Comparison of ENCODE assay signal across 29 mouse cellular contexts in genomic region chr6:13592729-13593345, GRCm38 (mm10). TPM values are rescaled to one million over a fixed set of nuclear protein-coding genes. Genes with fewer than 3 reads are reported as not detected.
DNase-seq lines count a peak whose midpoint lies in the region; ATAC-seq and TF ChIP-seq lines count a peak whose summit lies in the region.
"Had no signal": no experiment of that assay in that cellular context is flagged by ENCODE, and none has a peak within 500 bp of the region (broad histone marks: within the 10 kb centered on the region; RNA-seq: fewer than 3 reads in every experiment).

No protein-coding gene starts in this region.

- H3K27me3 ChIP-seq in liver, embryonic 14.5 days (ENCODE audit: control insufficient read depth, insufficient read depth, low read length) = no peaks in the 10 kb centered on the region
- H3K27me3 ChIP-seq in liver, embryonic 11.5 days (replicated peaks; ENCODE audit: control insufficient read depth, insufficient read depth, low read length) = no peaks in the 10 kb centered on the region
- no peaks in the 10 kb centered on the region for H3K27me3 ChIP-seq in embryonic facial prominence, embryonic 10.5 days (replicated peaks; ENCODE audit: low read depth, poor library complexity, severe bottlenecking)
- no peaks in the 10 kb centered on the region for H3K27me3 ChIP-seq in limb, embryonic 10.5 days (ENCODE audit: low read depth, poor library complexity, severe bottlenecking)
- H3K27me3 ChIP-seq in kidney, adult 2 months (replicated peaks; ENCODE audit: control insufficient read depth, insufficient read depth, low read length) = no peaks in the 10 kb centered on the region
- H3K27me3 ChIP-seq: forebrain, embryonic 15.5 days; heart, embryonic 13.5 days; intestine, embryonic 15.5 days; megakaryocyte, embryonic 14.5 days; midbrain, embryonic 13.5 days; neural tube, embryonic 13.5 days had no signal

- intact Hi-C loops in heart, postnatal 25 days (cut with DNase I) = no loop called here
- intact Hi-C loops in left cerebral cortex, postnatal 14 days (cut with DNase I) = no loop called here

- TF ChIP-seq CTCF in liver, embryonic 14.5 days (IDR thresholded peaks at IDR 0.05; ENCODE audit: low read depth) = no peak
- no peak for TF ChIP-seq CTCF in kidney, adult 2 months (conservative IDR thresholded peaks at IDR 0.05; ENCODE audit: insufficient read depth, insufficient read length, low read depth, low read length)

- WGBS in liver, embryonic 14.5 days (ENCODE audit: insufficient replicate concordance) = 47% methylated on average over 4 of the region's 4 CpGs
- WGBS in liver, embryonic 11.5 days = 58% methylated on average over 4 of the region's 4 CpGs
- 41% methylated on average over 4 of the region's 4 CpGs for WGBS in embryonic facial prominence, embryonic 10.5 days
- 29% methylated on average over 4 of the region's 4 CpGs for WGBS in limb, embryonic 10.5 days
- 87% methylated on average over 4 of the region's 4 CpGs for WGBS in kidney, adult 2 months

- ATAC-seq in liver, embryonic 14.5 days (ENCODE audit: insufficient read depth) = no peak; the same call in 1 of the 2 replicates
- no peak; the same call in 1 of the 2 replicates for ATAC-seq in liver, embryonic 11.5 days (replicated peaks; ENCODE audit: low FRiP score)
- ATAC-seq: activated CD4-positive, CD25-positive, alpha-beta regulatory T cell, adult 4 months; forebrain, embryonic 15.5 days; hindbrain, embryonic 16.5 days; intestine, embryonic 15.5 days; liver, postnatal 0 days; midbrain, embryonic 13.5 days had no signal

- DNase-seq in liver, embryonic 14.5 days (ENCODE audit: low read depth in 3 of 3, low spot score in 3 of 3) = no peak
- DNase-seq in liver, embryonic 11.5 days (ENCODE audit: low spot score) = no peak
- DNase-seq in embryonic facial prominence, embryonic 10.5 days (ENCODE audit: low spot score) = peak; percentile 16
- no peak for DNase-seq in limb, embryonic 10.5 days (ENCODE audit: low spot score)
- no peak for DNase-seq in kidney, adult 2 months
- no peak for DNase-seq in ovary, adult 18-20 months (ENCODE audit: low spot score)
- no peak for DNase-seq in heart, postnatal 25 days (ENCODE audit: low spot score)
- DNase-seq in left cerebral cortex, postnatal 14 days (ENCODE audit: low spot score in 2 of 2) = no peak
- DNase-seq: adrenal gland, adult 8-10 months; cerebellum, adult 8-10 months; cerebellum, postnatal 25 days; heart, postnatal 10 days; kidney, adult 9 months; kidney, postnatal 14 days; left cerebral cortex, postnatal 4 days; liver, postnatal 0 days; lung, postnatal 36 days; right cerebral cortex, postnatal 25 days; thymus, postnatal 14 days had no signal

- TF ChIP-seq EP300 in liver, embryonic 14.5 days (IDR thresholded peaks at IDR 0.05; ENCODE audit: low read depth) = 0 out of 2 replicates have a peak, but pooled peaks have one; percentile 16

- no peak overlapping the region for H3K27ac ChIP-seq in liver, embryonic 14.5 days
- H3K27ac ChIP-seq in liver, embryonic 11.5 days (ENCODE audit: low read depth, low read length) = no peak overlapping the region
- no peak overlapping the region for H3K27ac ChIP-seq in embryonic facial prominence, embryonic 10.5 days (replicated peaks)
- peak overlapping the region; percentile 39 for H3K27ac ChIP-seq in limb, embryonic 10.5 days
- no peak overlapping the region for H3K27ac ChIP-seq in kidney, adult 2 months (ENCODE audit: insufficient read depth, low read depth, low read length)
- H3K27ac ChIP-seq: forebrain, embryonic 10.5 days; forebrain, embryonic 15.5 days; heart, embryonic 13.5 days; intestine, embryonic 15.5 days; left cerebral cortex, adult 2 months; midbrain, embryonic 13.5 days; neural tube, embryonic 13.5 days had no signal

- H3K9me3 ChIP-seq in liver, embryonic 14.5 days (ENCODE audit: control insufficient read depth, low read length) = no peaks in the 10 kb centered on the region
- H3K9me3 ChIP-seq in liver, embryonic 11.5 days (ENCODE audit: control insufficient read depth, low read length) = no peaks in the 10 kb centered on the region
- H3K9me3 ChIP-seq in embryonic facial prominence, embryonic 10.5 days = 0 out of 2 replicates have a peak, but pooled peaks cover 3% of the 10 kb centered on the region
- no peaks in the 10 kb centered on the region for H3K9me3 ChIP-seq in limb, embryonic 10.5 days (replicated peaks)
- H3K9me3 ChIP-seq: forebrain, embryonic 10.5 days; forebrain, embryonic 15.5 days; heart, embryonic 13.5 days; intestine, embryonic 15.5 days; megakaryocyte, embryonic 14.5 days; midbrain, embryonic 13.5 days; neural tube, embryonic 13.5 days had no signal

- H3K4me3 ChIP-seq in liver, embryonic 14.5 days (ENCODE audit: insufficient read depth in 1 of 2, low read depth in 2 of 2, low read length in 2 of 2) = no peak overlapping the region
- H3K4me3 ChIP-seq in liver, embryonic 11.5 days (ENCODE audit: low read depth, low read length) = no peak overlapping the region
- no peak overlapping the region for H3K4me3 ChIP-seq in embryonic facial prominence, embryonic 10.5 days
- no peak overlapping the region for H3K4me3 ChIP-seq in limb, embryonic 10.5 days
- H3K4me3 ChIP-seq in kidney, adult 2 months (ENCODE audit: insufficient read depth, low read depth, low read length) = no peak overlapping the region
- H3K4me3 ChIP-seq: forebrain, embryonic 10.5 days; forebrain, embryonic 15.5 days; heart, embryonic 13.5 days; intestine, embryonic 15.5 days; left cerebral cortex, adult 2 months; megakaryocyte, embryonic 14.5 days; midbrain, embryonic 13.5 days; neural tube, embryonic 13.5 days had no signal

- H3K4me1 ChIP-seq in liver, embryonic 14.5 days (replicated peaks; ENCODE audit: control insufficient read depth in 2 of 2, insufficient read depth in 2 of 2, low read length in 1 of 2) = 0 out of 4 replicates have a peak, but pooled peaks cover 0 to under 1% of the 10 kb centered on the region in 2 experiments
- H3K4me1 ChIP-seq in liver, embryonic 11.5 days (replicated peaks; ENCODE audit: control insufficient read depth, insufficient read depth, low read length) = 0 out of 2 replicates have a peak, but pooled peaks cover 4% of the 10 kb centered on the region
- peaks cover 2% of the 10 kb centered on the region; the same call in 1 of the 2 replicates for H3K4me1 ChIP-seq in embryonic facial prominence, embryonic 10.5 days
- H3K4me1 ChIP-seq in limb, embryonic 10.5 days = peaks cover 17% of the 10 kb centered on the region
- H3K4me1 ChIP-seq in kidney, adult 2 months (ENCODE audit: control insufficient read depth, insufficient read depth, low read length) = peaks cover 2% of the 10 kb centered on the region; the same call in 1 of the 2 replicates
- H3K4me1 ChIP-seq: forebrain, embryonic 10.5 days; forebrain, embryonic 15.5 days; intestine, embryonic 15.5 days; midbrain, embryonic 13.5 days; neural tube, embryonic 13.5 days had no signal

- H3K36me3 ChIP-seq in liver, embryonic 14.5 days (replicated peaks; ENCODE audit: control insufficient read depth, insufficient read depth, low read depth) = peaks cover 14% of the 10 kb centered on the region
- peaks cover 13% of the 10 kb centered on the region; the same call in 1 of the 2 replicates for H3K36me3 ChIP-seq in liver, embryonic 11.5 days (ENCODE audit: control insufficient read depth, insufficient read depth, low read length)
- peaks cover 67% of the 10 kb centered on the region for H3K36me3 ChIP-seq in embryonic facial prominence, embryonic 10.5 days (replicated peaks)
- peaks cover 45% of the 10 kb centered on the region for H3K36me3 ChIP-seq in limb, embryonic 10.5 days
- peaks cover 5% of the 10 kb centered on the region; the same call in 1 of the 2 replicates for H3K36me3 ChIP-seq in kidney, adult 2 months (ENCODE audit: control insufficient read depth, insufficient read depth, low read length)
- H3K36me3 ChIP-seq: intestine, embryonic 15.5 days had no signal

- no peak overlapping the region for H3K9ac ChIP-seq in liver, embryonic 14.5 days (replicated peaks)
- H3K9ac ChIP-seq in liver, embryonic 11.5 days (ENCODE audit: low read depth, low read length) = no peak overlapping the region
- H3K9ac ChIP-seq: forebrain, embryonic 15.5 days; heart, embryonic 13.5 days; intestine, embryonic 15.5 days; liver, postnatal 0 days; midbrain, embryonic 13.5 days; neural tube, embryonic 13.5 days had no signal

- TF ChIP-seq POLR2A in kidney, adult 2 months (IDR thresholded peaks at IDR 0.05; ENCODE audit: low read depth, low read length) = no peak

- no peak overlapping the region for H3K4me2 ChIP-seq in liver, embryonic 14.5 days (ENCODE audit: low read depth)
- no peak overlapping the region for H3K4me2 ChIP-seq in liver, embryonic 11.5 days
- H3K4me2 ChIP-seq: forebrain, embryonic 15.5 days; heart, embryonic 13.5 days; intestine, embryonic 15.5 days; midbrain, embryonic 13.5 days; neural tube, embryonic 13.5 days had no signal

RNA-seq across cellular contexts. Expression of gene Tmem168, which starts 15.1 kb away (rescaled TPM):
- 3.6 and 5.1 TPM in 2 replicates for polyA plus RNA-seq in liver, embryonic 14.5 days (2012; rRNA removed)
- polyA plus RNA-seq in liver, embryonic 14.5 days (2014; fragmentation: Nextera tagmentation; extraction: Ambion mirVana) = 12.3 and 13.4 TPM in 2 replicates
- 29.1 and 32.3 TPM in 2 replicates for polyA plus RNA-seq in liver, embryonic 11.5 days (2014; fragmentation: Nextera tagmentation; extraction: Ambion mirVana)
- 28.6 and 31.5 TPM in 2 replicates for polyA plus RNA-seq in embryonic facial prominence, embryonic 10.5 days (2016; fragmentation: Nextera tagmentation; extraction: Ambion mirVana)
- 26.1 and 31.6 TPM in 2 replicates for polyA plus RNA-seq in limb, embryonic 10.5 days (2016; fragmentation: Nextera tagmentation; extraction: Ambion mirVana)
- 11.9 and 13.6 TPM in 2 replicates for polyA plus RNA-seq in kidney, adult 2 months (2012; rRNA removed)
- 10 to 100 TPM; 17.4 to 19.8 TPM for total RNA-seq in heart, postnatal 25 days (2021)
- total RNA-seq in left cerebral cortex, postnatal 14 days (2021) = 10 to 100 TPM; 14.0 to 14.2 TPM
